Mouse (Mus musculus): ENCODE data around the gene Ociad2. TPM values are rescaled to one million over a fixed set of nuclear protein-coding genes. Genes with fewer than 3 reads are reported as not detected.

Ociad2 gene
- polyA plus RNA-seq (2015; fragmentation: Nextera tagmentation; extraction: Ambion mirVana), result 18.3 and 18.9 TPM in 2 replicates

GRCm38 (mm10) chr5:73340723-73341235, at the start of gene Ociad2:
TSS of gene Ociad2 (minus strand) at chr5:73341028.

DNA sequence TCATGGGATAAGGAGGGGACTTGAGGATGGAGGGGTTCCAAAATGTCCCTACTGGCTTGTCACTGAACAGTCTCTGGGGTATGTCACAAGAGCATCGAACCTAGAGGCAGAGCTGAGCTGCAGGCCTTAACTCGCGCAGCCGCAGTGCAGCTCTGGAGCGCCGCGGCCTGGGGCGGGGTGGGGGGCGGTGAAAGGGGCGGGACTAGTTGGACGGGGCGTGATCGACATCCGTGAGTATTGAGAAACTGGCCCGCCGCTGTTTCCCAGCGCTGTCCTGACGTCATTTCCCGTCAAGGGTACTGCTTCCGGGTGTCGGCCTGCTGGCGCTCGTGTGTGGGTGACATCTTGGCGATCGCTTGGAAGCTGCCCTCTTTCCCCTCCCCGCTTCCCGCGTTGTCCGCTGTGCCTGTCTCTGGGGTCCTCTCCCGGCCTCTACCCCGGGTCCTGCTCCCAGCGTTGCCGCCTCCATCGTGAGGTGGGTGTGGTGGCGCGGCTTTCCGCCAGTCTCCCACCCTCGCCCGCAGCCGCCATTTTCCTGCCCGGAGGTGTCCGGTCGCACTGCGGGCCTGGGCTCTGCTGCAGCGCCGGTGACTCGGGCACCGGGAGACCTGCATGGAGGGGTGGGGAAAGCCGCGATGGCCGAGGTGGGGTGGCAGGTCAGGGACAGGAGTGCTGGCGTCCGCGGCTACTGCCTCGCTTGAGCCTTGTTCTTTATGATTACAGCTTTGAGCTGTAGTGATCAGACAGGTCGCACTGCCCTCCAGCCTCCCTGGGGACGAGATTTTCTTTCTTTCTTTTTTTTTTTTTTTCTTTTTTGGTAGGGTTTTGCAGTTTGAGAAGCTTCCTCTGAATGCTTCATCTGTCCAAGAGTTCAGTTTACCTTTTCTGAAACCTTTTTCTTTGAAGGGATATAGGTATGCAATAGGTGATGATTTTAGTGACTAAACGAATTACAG, 48.0 kb downstream of the Ociad2 start, which contains the start of gene Ociad1:
Ociad1 (plus strand) TSS at position 283 of the 956 bp plus-strand sequence.

Other genes starting within 250 kb of the Ociad2 start
- gene Fryl, start 84.4 kb downstream of the Ociad2 start, polyA plus RNA-seq (2015; fragmentation: Nextera tagmentation; extraction: Ambion mirVana), result 12.9 and 16.2 TPM in 2 replicates
- gene Ociad1, start 48.2 kb downstream of the Ociad2 start, polyA plus RNA-seq (2015; fragmentation: Nextera tagmentation; extraction: Ambion mirVana), result 198 and 250 TPM in 2 replicates
- gene Cwh43, start 65.0 kb upstream of the Ociad2 start, polyA plus RNA-seq (2015; fragmentation: Nextera tagmentation; extraction: Ambion mirVana), result 0.12 and 0.96 TPM in 2 replicates
- gene Dcun1d4, start 140.0 kb upstream of the Ociad2 start, polyA plus RNA-seq (2015; fragmentation: Nextera tagmentation; extraction: Ambion mirVana), result 18.5 and 24.4 TPM in 2 replicates

All from adrenal gland, postnatal 0 days (tissue).